Mouse (Mus musculus) brain, embryonic 14.5 days (tissue): ENCODE measurements at regions not wholly inside any gene's neighbourhood (a gene's known extent, or its start where the extent isn't known, plus 50 kb on each side); places are given as distances from the start of the nearest gene placed in this dataset.

ENCODE experiments used
- CTCF ChIP-seq: fragments of 200-500 bp; IDR thresholded peaks from 2 replicates; pipeline ENCODE4 v1.5.1; 2012; ENCODE audit warnings: inconsistent platforms, mild to moderate bottlenecking, moderate library complexity, borderline replicate concordance; ENCODE audit not compliant: insufficient read depth, insufficient read length; ENCODE audit errors: extremely low read depth
- POLR2A ChIP-seq: fragments of 200-500 bp; IDR thresholded peaks from 2 replicates; pipeline ENCODE4 v1.6.1; 2012; ENCODE audit warnings: mild to moderate bottlenecking, inconsistent platforms, borderline replicate concordance; ENCODE audit not compliant: poor library complexity, insufficient read depth, insufficient read length, severe bottlenecking; ENCODE audit errors: extremely low read depth

GRCm38 (mm10) chr15:6001394-6001793 is 298.2 kb upstream of the Dab2 start:
- TF ChIP-seq CTCF: no peak
- no peak for TF ChIP-seq POLR2A
